Mouse (Mus musculus): ENCODE data around the gene Tomm40l.
A peak's percentile ranks its signal among the peaks of the same experiment; 100 is the strongest.
"Not testable (repeated sequence)": the region's sequence is repeated elsewhere in the genome, so short reads cannot be mapped to it uniquely, and the experiment has no call there.

Gene Tomm40l

DNA sequence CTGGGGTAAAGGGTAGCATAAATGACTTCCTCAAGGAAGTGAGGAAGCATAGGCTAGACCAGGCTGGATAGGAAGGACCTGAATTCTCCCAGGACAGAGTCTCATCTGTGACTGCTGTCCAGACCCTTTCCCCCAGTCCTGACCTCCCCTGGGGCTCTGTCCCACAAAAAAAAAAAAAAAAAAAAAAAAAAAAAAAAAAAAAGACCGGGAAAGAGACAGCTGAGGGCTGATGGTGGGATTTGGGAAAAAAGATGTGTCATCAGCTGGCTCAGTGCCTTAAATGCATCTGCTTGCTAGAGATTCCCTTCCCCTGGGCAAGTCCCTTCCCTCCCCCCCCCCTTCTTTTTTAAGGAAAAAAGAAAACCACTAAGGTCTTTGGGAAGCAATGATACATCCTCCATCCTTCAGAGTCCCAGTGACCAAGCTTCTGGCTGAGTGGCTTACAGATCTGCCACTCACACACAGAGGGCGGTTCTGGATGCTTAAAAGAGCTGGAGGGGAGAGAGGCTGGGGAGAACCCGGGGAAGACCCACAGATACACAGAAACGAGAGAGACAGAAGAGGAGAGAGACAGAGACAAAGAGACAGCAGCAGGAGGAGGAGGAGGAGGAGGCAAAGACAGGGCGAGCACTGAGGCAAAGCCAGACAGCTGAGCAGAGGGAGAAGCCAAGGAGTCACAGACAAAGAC, 27.7 kb upstream of the Tomm40l start, which contains the start of gene Adamts4:
Gene Adamts4 (plus strand): TSS at position 509 of the 688 bp plus-strand sequence.
- no peak for DNase-seq

DNA sequence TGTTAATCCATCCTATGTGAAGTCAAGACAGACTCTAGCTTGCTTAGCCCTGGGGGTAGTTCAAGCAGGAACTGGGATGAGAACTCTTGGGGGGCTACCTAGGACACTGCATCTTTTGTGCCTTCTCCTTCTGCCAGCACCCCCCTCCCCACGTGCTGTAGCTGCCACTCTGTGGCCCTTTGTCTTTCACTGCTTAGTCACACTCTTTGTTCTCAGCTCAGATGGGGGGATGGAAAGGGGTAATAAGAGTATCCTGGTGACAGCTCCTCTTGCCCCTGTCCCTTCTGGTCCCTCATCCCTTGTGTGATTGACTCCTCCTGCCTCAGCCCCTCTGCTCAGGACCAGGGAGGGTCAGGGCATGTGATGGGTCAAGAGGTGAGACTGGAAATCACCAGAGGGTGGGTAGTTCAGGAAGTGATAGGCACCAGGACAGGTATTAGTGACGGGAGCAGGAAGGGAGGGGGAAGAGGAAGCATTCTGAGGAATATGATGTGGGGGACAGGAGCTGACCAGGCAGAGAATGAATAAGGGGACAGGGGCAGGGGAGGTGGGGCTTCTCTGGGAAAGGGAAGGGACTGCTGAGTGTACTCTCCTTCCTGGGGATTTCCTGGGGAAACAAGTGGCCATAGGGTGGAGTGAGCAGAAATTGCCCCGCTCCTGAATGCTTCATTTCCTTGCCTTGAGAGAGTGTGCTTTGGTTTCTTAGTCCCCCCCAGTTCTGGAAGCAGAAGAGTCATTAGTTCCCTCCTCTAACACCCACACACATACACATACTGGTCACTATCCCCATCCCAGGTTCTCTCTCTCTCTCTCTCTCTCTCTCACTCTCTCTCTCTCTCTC, 26.3 kb upstream of the Tomm40l start:
- DNase-seq, result no peak

DNA sequence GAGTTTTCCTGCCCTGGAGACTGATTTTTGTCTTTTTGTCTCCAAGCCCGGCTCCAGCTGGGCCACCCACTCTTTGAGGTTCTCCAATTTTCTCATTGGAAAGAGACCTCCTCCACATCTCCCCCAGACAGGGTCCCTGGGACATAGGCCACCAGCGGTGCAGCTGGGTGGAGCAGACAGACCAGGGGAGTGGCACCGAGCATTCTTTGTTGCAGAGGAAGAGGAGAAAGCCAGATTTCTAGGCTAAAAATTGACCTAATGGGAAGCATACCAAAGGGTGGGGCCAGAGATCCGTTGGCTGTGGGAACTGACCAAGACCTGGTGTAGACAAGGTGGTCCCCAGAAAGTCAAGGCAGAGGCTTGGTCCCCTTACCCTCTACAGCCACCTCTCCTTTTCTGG, 25.6 kb upstream of the Tomm40l start:
- no peak for DNase-seq

DNA sequence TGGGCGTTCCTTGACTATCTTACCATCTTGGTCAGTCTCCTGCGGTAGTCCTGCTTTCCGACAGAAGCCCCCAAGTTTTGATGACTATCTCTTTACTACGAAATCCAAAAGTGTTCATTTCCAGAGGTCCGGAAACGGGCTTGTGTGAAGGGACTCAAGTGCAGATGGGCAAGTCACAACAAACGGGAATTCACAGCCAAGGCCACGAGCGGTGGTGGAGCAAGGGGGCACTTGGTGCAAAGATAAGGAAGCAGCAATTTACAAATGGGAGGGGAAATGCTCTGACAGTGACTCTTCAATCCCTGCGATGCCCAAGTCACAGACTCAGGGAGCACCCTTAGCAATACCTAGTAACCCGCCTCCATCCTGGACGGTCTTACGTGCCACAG, 25.1 kb upstream of the Tomm40l start:
- DNase-seq, result peak; percentile 57

DNA sequence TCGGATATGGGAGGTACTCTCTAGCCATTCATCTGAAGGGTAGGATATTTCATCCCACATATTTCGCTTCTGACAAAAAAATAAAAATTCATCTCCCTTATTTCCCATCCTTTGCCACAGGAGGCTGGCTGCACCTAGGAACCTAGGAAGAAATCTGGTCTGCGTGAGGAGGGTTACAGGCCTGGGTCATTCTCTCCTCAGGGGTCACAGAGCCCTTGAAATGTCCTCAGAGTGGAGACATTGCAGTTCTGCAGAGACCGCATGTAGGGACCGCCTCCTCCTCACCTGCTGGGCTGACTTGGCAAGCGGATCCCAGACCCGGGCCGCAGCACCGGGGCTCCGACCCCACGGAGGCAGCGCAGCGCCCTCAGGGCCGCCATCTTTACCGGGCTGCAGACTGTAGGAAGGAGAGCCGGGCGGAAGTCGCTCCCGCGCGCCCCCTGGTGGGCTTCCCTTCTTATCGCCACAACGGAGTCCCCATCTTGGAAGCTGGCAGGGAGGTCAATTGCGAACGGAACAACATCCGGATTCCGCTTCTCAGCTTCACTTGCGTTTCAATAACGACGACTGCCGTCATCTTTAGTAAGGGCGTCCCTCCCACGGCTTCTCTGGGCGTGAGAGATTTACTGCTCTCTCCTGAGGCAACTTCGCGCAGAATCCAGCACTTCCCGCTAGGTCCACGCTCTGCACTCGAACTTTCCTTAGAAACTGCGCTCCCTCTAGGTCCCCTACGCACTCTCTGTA, 24.6 kb upstream of the Tomm40l start:
- peak; percentile 98 for DNase-seq

DNA sequence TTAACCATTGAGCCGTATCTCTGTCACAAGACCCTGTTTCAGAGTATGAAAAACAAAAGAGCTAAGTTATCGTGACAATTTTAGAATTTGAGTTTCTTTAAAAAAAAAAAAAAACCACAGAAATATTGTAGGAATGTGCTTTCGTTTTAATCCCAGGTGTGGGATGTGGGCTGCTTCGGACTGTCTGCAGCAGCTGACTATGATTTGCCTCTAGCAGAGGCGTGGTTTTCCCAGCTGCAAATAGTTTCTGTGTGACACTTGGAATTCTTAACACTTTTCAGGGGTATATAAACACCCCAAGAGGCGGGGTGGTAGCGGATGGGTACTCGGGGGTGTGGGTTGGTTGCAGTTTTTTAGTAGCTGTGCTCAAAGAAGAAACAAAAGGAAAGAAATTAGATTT, 23.0 kb upstream of the Tomm40l start:
- DNase-seq, result no peak

DNA sequence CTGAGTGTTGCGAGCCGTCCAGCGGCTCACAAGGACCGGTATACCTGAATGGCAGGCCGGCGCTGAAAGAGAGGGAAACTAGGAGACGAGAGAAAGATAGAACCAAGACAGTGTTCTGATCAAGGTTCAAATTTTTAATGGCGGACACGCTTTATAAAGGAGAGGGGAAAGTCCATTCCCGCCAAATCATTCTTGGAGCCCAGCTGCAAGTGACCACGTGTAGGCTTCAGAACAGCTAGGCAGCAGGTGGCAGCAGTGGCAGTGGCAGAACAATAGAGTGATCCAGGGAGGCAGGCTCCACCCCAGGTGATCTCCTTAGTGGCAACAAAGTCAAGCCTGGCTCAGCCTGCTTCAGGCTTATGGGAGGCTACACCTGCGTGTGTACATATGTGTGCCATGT, 19.6 kb upstream of the Tomm40l start:
- DNase-seq, result not testable (repeated sequence)

DNA sequence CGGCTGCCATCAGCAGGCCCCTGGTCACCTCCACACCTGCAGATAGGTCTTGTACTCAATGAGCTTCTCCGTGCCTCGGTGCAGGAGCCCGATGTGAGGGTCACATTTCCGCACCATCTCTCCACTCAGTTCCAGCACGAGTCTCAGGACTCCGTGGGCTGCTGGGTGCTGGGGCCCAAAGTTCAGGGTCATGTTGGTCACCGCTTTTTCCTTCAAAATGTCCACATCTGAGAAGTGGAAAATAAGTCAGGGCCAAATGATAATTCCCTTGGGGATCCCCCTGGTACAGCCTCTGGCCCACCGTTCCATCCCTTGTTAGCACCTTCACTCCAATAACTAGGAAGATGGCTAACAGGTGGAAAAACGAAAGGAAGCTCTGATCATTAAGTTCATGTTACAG, 18.6 kb upstream of the Tomm40l start:
- DNase-seq, result no peak

DNA sequence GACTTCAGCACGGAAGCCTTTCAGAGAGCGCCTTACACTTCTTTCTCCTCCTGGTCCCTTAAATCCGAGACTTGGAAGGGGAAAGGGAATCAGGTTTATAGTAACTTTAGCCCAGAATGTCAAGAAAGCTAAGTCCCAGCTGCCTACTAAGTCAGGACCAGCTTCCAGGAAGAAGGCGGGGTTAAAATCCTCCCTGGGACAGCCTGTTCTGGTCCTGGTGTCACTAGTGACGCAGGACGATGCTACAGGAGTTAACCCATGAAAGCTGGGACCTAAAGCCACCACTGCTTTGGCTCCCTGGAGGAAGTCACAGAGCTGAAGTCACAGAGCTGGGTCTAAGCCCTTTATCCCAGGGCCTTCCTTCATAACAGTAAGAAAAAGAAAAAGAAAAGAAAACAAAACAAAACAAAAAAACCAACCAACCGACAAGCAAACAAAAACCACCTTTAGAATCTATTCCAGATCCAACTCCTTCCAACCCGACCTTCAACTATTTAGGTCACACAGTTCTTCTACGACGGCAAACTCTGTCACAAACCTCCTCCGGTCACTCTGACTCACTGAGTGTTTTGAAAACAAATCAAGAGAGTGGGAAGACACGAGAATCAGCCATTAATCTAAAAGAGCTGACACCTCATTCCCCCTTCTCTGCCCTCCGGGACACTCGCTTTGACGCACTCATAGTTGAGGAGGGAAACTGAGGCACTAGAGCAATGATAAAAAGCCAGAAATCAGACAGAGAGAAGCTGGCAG, 17.9 kb upstream of the Tomm40l start:
- DNase-seq, result no peak

DNA sequence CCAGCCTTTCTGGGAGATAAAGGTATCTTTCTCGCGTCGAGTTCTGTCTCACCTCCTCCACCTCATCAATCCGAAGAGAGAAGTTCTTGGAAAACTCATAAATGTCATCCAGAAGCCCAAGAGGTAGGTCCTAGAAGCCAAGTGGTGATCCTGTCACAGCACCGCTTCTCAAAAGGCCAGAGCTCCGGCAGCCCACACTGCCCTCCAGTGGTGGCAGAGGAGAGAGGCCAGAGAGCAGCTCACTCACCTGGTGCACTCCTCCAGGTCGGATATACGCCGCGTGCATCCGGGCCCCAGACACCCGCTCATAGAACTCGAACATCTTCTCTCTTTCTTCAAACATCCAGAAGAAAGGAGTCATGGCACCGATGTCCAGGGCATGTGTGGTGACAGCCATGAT, 16.1 kb upstream of the Tomm40l start:
- DNase-seq, result peak; percentile 76

DNA sequence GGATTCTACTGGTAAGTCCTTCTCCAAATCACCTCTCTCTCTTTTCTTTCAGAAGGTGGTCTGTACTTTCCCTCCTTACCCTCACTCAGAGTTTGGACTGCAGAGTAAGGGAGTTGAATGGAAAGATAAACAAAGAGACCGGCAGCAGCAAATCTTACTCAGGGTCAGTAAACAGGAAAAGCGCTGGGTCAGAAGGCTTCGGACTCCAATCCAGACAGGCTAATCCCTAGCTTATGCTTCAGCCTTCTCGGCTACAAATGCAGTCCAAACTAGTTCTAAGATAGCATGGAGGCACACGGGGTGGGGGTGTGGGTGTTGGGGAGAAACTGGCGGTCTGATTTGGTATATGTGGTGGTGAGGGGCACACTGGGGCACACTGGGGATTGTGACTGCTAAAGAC, 15.1 kb upstream of the Tomm40l start:
- no peak for DNase-seq

DNA sequence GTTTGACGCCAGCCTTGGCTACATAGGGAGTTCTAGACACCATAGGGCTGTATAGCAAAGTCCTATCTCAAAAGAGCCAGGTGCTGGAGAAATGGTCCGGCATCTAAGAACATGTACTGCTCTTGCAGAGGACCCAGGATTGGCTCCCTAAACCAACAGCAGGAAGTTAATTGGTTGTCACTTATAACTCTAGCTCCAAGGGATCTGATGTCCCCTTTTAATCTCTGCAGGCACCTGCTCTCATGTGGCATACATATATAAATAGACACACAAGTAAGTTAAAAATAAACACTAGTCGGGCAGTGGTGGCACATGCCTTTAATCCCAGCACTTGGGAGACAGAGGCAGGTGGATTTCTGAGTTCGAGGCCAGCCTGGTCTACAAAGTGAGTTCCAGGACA, 13.5 kb upstream of the Tomm40l start:
- no peak for DNase-seq

DNA sequence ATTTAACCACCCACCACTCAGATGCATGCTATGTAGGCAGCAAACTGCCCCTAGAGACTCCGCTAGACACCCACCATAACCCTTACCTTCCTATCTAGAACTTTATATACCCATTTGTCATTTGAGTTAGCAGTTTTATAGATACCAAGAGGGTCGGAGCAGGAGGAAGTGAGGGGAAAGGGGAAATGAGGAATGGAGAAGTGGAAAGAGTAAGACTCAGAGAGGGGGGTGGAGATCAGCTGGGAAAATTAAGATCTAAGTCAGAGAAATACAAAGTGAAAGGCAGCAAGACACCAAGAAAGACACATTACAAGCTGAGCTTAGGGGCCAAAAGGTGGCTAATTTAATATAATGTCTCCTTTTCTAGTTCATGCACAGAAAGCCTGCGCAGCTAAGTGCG, 12.2 kb upstream of the Tomm40l start:
- no peak for DNase-seq

DNA sequence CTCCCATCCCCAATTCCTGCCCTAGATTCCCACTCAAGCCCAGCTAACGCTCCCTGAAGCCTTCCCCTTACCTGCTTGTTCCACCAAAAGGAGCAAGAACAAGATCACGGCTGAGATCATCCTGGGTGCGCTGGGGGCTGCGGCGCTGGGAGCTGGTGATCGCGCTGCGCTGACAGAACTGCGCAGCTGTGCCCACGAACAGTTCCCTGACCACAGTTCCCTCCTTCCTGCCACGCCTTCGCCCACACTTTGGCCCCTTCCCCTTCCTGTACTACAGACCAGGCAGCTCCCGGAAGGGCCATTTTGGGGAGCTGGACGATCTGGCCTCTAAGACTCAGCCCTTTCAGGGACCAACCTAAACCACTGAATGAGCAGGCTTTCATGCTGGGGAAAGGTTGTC, 11.8 kb upstream of the Tomm40l start, which contains the start of gene Fcer1g:
Gene Fcer1g (minus strand): TSS at position 240 of the 400 bp plus-strand sequence.
- peak; percentile 23 for DNase-seq

DNA sequence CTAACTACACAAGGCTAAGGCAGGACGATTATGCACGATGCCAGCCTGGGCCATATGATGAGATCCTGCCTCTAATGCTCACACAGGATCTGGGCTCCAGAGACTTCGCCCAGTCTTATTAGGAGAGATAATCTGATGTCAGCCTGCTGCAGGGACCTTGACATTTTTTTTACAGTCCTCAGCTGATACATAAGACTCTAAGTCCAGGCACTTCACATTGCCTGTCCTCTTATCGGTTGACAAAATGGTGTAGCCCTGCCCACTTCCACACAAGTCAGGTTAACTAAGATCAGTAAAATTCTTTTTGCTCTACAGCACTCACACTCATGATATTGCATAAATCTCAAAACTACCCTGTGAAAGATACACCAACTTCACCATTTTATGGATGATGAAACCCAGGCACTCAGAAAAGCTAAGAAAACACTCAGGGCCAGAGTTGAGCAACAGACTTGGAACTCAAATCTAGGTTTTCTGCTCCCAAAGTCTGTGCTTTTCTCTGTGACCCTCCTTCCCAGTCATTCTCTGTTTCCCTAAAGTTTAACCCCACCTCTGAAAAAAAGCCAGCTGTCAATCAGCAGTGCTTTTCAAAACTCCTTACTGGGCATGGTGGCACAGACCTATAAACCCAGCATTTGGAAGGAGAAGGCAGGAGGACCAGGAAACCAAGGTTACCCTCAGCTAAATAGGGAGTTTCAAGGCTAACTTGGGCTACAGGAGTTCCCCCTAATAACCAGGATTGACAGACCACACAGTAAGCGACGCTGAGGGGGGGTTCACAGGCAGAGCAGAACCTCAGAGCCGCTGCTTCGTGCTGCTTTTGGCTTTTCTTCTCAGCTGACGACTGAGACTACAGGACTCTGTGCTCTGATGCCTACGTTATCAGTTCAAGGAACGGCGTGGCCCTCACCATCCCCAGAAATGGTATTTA, 10.8 kb upstream of the Tomm40l start:
- no peak for DNase-seq

DNA sequence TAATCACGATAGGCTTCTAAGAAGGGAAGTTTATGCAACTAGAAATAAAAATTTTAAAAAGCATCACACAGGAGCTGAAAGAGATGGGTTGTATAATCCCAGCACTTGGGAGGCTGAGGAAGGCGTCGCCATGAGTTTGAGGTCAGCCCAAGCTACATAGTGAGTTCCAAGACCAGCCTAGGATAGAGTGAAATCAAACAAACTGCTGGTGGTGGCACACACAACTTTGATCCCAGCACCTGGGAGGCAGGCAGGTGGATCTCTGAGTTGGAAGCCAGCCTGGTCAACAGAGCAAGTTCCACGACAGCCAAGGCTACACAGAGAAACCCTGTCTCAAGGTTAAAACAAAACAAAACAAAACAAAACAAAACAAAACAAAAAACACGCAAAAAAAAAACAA, 10.0 kb upstream of the Tomm40l start:
- DNase-seq, result no peak

DNA sequence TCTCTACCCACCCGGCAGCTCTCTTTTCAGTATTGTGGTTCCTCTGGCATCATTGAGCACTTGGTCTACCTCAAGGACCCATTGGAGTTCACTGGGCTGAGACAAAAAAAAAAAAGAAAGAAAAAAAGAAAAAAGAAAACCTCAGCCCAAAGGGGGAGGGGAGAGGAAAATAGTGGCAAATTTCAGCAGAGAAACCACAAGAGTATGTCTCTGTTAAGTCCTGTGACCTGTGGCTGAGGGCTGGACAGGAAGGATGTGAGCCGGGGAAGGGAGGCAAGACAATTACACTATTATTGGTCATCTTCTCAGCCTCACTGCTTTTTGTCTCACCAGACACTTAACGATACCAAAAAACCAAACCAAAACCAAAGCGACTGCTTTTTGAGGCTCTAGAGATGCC, 9.5 kb upstream of the Tomm40l start:
- no peak for DNase-seq

DNA sequence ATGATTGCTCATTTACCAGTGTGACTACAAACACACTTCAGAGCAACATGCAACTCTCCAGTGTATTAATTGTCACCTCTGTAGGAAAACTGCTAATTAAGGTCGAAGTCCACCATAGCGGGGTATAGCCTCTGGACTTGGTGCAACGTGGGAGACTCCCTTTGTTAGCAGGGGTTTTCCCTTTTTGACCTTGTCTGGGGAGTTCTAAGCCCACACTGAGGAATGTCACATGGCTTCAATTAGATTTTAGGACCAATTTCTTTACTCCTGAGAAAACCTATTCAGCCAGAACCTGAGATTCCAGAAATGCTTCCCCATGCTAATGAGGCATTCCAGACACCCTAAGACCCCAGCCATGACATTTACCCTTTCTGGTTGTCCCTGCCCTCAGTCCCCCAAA, 7.9 kb upstream of the Tomm40l start:
- no peak for DNase-seq

DNA sequence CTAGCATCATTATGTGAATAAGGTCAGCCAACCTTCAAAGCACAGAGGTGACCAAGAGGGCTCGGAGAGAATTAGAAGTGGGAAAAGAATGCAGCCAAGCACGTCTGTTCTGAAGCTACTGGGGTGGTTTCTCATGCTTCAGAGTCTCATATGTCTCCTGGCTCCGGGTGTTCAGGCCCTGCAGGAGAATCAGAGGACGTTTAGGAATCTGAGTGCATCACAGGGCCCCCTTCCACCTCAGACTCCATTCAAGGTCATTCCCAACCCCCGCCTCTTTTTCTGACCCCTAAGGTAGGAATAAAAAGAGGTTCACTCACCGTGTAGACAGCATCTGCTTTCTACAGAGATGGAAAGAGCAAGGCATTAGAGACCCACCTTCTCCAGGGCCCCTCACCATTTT, 7.4 kb upstream of the Tomm40l start:
- no peak for DNase-seq

DNA sequence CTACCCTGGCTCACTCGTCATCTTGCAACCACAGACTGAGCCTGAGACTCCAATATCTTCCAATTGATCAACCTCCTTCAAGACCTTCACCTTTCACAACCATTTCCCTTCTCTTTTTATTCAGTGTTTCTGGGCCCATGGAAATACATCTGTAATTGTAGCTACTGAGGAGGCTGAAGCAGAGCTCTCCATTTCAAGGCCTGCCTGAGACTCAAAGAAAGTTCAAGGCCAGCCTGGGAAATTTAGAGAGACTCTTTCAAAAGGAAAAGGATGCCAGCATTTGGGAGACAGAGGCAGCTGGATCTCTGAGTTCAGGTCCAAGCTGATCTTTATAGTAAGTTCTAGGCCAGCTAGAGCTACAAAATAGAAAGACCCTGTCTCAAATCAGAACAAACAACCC, 5.6 kb upstream of the Tomm40l start:
- no peak for DNase-seq

DNA sequence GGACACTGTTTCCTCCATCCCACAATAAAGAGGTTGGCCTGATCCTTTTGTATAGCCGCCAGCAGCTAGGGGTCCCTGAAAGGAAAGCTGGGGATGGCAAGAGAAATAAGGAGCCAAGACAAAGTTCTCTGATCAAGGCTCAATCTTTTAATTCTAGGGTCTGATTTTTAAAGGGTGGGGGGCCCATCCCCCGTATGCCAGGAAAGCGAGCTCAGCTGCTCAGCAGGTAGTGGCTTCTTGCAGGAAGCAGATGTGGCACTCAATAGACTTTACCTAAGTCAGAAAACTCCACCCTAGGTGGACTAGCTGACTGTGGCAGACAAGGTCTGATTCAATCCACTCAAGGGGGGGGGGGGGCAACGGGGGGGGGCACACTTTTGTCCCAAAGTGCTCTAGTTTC, 4.5 kb upstream of the Tomm40l start:
- DNase-seq, result no peak

DNA sequence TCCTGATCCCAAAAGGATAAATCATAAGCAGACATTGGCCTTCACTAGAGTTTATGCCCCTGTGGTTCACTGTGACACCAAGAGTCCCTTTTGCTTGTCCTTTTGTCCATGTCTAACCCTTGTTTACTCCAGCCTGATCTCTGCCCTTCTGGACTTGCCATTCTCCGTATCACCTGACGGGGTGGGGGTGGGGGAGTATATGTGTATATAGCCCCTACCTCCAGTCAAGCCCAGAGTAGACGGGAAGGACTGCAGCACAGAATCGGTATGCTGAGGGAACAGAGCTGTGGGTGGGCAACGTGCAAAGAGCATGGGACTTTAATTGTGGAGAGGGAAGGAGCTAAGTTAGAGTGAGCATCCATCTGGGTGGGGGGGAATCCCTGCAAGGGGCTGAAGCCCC, 2.5 kb upstream of the Tomm40l start, which contains the start of gene Apoa2:
Gene Apoa2 (plus strand): TSS at position 198 of the 400 bp plus-strand sequence.
- no peak for DNase-seq
